Mouse (Mus musculus) adrenal gland, adult 2 months (tissue): ENCODE results near the gene Crygn. TPM values are rescaled to one million over a fixed set of nuclear protein-coding genes. Genes with fewer than 3 reads are reported as not detected.
"Not testable (repeated sequence)": the region's sequence is repeated elsewhere in the genome, so short reads cannot be mapped to it uniquely, and the experiment has no call there.

Experiments used
- DNase-seq: peaks from one replicate; pipeline ENCODE4 v3.0.0; 2021
- long read RNA-seq: library from polyadenylated mRNA; stranded (forward); transcript quantifications from one replicate; pipeline ENCODE4 v2.0.0, GENCODE M21; 2021
- polyA plus RNA-seq: library from polyadenylated mRNA; depleted of rRNA; stranded (reverse); fragments of >200 nt; gene quantifications from 2 replicates; pipeline ENCODE4 v1.2.3, GENCODE M21; 2012; rRNA removed
- total RNA-seq, 2 experiments: library from RNA; stranded (reverse); gene quantifications; 2 replicates each; pipeline ENCODE4 v1.2.3; 2021

Crygn gene
- total RNA-seq (1 to 10 TPM in 1 of 2 experiments, not detected in 1; 3.6 TPM), polyA plus RNA-seq (not detected in 2 replicates)
- long read RNA-seq, partial matches to known transcripts, result 0 of 1 reads
- long read RNA-seq, other reads (novel, unspliced or antisense), result 1 of 1 reads

DNA sequence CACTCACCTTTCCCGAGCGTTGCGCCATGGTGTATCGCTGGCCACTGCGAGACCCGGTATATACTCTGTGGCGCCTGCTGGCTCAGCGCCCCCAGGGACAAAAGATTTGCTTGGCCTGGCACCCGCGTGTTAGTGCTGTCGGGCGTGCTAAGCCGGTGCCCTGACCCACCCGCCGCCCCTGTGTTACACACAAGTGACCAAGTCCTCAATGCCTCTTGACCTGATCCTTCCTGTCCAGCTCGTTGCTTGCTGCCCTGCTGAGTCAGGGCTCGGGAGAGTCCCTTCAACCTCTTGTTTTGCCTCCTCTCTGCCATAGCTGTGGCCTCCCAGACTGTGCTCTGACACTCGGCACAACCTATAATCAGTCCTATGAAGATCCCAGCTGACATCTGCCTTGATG, at the start of gene Crygn:
Crygn (minus strand) TSS at position 193 of the 400 bp plus-strand sequence.
- DNase-seq, result no peak

DNA sequence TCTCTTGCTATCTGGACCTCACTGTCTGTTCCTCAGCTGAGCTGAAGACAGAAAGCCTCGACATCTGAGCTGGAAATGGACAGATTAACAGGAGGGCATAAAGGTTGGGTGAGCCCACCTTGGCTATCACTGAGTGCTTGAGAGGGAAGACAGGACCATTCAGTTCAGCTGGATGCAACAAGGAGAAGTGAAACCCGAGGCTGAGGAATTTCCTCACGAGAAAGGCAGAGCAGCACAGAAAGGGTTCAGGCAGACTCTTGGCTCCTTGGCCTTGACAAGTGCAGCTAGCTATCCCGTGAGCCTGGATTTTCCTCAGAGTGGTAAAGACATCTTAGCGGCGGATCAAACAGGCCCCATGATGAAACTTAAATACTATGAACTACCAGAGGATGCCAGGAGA, 47.4 kb upstream of the Crygn start:
- no peak for DNase-seq

DNA sequence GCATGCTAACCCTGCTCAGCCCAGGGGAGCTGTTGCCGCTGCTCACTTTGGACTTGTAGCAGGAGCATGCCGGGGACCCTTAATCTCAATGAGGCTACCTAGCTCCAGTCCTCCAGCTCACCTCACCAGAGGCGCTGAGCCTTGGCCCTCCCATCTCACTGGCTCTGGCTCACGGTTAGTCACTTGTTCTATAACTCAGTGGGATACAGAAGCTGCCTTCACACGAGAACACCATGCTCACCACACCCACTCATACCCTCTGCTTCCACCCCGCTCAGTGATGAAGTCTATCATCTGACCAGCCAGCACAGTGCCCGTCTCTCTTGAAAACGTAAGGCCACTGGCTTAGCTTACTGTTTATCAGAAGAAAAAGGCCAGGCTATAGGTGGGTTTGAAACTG, 46.9 kb upstream of the Crygn start:
- DNase-seq, result no peak

DNA sequence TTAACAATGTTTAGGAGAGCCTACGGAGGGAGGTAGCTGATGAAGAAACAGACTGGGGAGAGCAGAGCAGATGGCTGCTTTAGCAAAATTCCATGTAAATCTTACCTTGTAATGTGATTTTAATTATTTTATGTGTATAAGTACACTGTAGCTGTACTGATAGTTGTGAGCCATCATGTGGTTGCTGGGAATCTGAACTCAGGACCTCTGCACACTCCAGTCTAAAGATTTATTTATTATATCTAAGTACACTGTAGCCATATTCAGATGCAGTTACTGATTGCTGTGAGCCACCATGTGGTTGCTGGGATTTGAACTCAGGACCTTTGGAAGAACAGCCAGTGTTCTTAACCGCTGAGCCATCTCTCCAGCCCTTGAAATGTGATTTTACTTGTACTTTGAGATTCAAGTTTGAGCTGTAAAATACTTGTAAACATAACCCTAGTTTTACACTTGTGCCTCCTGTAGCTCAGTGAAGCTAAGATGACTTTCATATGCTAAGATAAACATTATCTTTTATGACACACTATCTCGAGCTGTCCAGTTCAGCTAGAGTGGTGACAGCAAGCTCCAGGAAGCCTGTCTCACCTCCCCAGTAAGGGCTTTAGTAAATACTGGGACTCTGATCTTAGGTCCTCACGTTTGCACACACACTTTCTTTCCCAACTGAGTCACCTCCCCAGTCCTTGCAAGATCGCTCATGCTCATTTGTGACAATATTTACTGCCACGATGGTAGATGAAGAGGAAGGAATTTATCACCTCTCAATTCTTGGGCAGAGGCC, 44.2 kb upstream of the Crygn start:
- DNase-seq, result no peak

DNA sequence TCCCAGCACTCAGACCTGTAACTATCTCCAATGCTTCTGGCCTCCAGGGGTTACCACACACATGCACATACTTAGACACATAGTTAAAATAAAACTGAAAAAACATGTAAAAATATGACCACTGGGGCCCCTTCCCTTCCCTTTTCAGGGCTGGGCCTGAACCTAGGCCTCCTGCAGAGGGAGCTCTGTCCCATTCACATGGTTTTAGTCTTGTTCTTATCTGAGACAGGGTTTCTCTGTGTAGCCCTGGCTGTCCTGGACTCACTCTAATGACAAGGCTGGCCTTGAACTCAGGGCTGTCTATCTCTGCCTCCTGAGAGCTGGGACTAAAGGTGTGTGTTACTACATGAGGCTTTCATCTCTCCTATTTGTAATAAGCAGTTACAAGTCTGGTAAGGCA, 42.6 kb upstream of the Crygn start:
- DNase-seq, result peak; percentile 31

DNA sequence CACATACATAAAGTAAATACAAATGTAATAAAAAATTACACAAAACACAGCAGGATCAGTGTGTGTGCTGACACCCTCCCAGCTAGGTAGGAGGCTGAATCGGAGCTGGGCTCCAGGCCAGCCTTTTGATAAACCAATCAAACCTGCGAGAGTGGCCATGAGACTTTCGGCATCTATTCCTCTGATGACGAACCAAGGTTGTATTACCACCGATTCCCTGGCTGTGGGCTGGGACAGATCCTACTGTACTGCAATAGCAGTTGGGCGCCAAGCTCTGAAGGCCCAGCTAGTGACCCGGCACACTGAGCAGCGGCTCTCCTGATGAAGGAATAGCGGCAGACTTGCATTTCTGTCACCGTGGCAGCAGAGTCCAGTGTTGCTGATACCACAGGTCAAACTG, 40.8 kb upstream of the Crygn start:
- peak; percentile 42 for DNase-seq

DNA sequence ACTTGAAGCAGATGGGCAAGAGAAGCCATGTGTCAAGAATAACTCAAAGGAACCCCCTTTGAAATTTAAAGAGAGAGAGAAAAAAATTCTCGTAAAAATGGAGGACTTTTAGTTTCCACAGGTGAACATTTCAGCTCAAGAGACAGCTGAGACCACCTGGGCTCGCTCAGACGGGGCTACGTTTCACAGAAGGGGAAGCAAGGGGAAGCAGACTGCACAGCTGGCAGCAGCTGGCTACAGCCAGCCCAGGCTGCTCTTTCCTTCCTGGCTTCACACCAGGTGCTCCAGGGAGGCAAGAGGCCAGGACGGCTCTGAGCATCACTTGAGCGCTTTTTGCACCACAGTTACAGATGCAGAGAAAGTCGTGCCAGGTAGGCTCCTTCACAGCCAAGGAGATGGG, 40.0 kb upstream of the Crygn start:
- DNase-seq, result no peak

DNA sequence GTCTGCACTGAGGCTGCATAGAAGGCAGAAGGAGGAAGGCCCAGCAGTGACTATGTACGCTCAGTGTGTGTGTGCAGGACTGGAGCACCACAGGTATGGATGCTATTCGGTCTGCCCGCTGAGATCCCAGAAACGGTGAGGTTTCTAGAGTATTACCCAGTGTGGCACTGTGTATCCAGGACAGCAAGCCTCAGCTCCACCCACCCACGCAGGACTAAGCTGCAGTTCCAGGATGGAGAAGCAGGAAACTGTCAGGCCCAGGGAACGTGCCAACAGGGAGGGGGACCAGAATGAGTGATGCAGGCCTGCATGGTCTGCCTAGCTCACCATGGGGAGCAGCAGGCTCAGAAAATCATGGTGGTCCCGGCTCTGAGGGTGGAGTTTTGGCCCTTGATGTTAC, 35.2 kb upstream of the Crygn start:
- no peak for DNase-seq

DNA sequence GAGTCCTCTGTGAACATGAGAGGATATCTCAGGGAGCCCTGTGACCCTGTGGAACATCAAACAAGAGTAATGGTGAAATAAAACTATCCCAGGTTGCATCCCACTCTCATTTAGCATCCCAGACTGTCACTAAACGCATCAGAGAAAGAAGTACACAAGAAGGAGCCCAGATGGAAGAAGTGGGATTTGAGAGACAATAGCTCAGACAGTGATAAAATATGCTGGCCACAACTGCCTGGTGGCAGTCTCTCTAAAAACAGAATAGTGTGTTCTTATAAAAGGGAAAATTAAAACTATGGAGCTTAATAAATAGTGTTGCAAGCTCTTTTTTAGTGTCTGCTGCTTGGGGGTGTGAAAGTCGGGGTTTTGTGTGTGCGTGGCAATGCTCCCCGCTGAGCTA, 25.1 kb upstream of the Crygn start:
- no peak for DNase-seq

DNA sequence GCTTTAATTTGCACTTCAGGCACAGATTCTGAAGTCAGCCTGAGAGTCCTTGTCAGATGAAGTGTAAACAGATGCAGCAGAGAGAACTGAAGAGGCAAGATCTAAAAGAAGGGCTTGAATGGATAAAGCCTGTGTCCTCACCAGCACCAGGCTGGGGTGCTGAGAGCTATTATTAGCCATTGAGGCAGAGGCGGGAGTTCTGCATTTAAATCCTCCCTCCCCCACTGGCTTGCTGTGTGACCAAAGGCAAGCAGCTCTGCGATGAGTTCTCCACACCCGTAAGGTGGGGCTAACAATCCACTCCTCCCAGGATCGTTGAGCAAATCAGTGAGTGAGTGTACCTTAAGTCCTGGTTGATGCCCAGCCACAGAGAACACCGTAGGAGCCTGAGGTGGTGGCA, 23.2 kb upstream of the Crygn start:
- DNase-seq, result no peak

DNA sequence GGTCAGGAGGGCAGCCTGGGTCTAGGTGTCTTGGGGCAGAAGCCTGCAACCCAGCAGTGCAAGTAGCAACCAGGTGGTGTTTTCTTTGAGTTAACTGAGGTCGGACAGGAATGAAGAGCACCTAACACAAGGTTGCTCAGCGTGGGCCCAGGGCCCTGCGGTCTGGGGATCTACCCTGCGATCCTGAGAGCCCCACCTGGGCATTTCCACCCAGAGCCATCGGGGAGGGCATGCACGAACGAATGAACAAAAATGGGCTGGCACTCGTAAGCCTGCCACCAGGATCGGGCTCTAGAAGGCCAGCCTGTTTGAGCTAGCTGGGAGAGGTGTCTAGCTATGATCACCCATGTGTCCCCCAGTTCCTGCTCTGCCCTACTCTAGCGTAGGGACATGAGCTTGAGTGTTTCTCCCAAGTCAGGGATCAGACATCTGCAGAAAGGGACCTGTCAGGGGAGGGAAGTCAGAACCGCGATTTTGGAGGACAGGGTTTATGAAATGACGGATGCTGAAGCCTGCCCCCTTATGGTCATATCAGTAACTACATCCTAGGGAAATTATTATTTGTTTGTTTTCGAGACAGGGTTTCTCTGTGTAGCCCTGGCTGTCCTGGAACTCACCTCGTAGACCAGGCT, 22.2 kb upstream of the Crygn start:
- DNase-seq, result peak; percentile 33

DNA sequence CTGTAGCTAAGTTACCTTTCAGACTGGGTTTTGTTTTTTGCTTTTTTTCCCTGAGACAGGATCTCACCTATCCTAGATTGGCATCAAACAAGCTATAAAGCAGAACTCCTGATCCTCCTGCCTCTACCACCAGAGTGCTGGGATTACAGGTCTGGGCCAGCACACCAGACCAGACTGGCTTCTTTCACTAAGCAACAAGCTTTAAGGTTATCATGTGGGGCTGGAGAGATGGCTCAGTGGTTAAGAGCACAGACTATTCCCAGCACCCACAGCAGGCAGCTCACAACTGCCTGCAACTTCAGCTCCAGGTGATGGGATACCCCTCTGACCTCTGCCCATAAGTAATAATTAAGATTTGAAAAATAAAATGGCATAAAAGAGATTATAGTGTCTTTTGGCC, 21.5 kb upstream of the Crygn start:
- DNase-seq, result no peak

DNA sequence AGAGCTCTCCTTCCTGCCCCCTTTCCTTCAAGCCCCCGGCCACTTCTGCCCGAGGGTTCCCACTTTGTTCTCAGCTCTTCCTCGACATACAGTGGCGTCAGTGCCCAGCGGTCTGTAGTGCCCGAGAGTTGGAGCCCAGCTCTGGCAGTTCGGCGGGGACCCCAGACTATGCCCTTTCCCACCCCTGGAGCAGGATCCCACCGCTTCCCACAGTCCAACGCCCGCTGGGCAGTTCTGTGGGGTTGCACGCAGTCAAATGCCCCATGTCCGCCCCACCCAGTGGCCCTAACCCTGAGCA, 21.0 kb upstream of the Crygn start:
- DNase-seq, result no peak

DNA sequence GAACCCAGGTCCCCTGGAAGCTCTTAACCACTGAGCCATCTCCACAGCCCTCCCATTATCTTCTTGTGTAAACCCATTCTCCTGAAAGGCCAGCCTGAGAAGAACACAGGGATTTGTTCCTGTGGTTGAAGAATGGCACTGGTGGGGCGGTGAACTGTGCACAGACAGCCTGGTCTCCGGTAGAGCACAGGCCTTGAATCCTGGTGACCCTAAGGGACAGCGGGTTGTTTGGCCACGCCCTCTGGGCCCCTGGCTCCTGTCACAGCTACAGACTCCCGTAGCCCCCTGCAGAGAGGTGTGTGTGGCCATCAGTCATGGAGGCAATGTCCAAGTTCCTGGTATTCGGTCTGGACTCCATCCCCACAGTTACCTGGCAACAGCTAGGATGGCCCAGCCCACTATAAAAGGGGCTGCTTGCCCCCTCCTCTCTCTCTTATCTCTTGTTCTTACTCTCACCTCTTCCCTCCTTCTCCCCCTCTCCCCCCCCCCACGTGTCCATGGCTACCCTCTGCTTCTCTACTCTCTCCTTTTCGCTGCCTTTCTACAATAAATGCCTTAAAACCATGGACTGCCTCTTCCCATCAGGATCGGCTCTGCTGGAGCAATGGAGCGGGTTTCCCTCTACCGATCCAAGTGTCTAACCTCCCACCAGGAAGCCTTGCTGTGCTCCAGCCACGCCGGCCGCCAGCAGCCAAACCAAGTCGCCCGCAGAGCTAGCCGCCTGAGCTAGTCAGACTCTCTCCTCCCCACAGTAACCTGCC, 20.5 kb upstream of the Crygn start:
- DNase-seq, result no peak

DNA sequence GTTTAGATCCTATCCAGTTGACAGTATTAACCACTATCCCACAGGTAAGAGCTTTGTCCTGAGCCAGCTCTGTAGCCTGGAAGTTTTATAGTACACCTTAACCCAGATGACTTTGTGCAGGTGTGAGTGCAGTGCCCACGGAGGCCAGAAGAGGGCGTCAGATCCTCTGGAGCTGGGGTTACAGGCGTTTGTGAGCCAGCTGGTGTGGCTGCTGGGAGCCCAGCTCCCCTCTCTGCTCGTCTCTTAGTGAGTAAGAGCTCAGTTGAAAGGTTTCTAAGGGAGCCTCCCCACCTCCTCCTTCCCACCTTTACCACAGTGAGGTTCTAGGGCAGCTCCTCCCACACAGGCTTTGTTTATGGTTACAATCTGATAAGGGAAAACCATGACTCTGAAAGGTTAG, 18.9 kb upstream of the Crygn start:
- DNase-seq, result no peak

DNA sequence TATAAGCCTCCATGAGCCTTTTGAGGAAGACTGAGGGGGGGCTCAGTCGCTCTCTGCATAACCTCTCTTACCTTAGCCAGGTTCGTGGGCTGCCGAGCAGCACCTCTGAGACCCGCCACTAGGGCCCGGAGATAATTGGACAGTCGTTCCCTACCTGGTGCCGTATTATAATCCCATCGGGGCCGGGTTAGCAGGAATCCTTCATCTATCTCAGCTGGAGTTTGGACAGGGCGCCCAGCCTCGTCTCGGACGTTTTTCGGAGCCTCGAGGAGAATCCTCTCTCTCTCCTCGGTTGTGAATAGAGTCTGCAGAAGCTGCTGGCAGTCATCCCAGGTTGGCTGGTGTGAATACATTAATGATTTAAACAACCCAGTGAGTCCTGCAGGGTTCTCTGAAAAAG, 16.7 kb upstream of the Crygn start:
- not testable (repeated sequence) for DNase-seq

DNA sequence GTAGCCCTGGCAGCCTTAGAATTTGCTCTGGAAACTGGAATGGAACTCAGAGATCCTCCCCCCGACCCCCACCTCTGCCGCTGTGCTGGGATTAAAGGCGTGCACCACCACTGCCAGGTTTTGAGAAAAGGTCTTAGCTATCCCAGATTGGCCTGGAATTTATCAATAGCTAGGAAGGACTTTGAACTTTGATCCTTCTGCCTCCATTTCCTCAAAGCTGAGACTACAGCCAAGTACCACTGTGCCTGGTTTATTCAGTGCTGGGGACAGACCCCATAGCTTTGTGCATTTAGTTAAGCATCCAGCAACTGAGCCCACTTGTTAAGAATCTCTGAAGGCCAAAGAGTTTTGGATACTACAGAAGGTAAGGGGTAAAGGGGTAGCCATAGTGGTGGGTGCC, 877 bp downstream of the Crygn start:
- DNase-seq, result no peak

DNA sequence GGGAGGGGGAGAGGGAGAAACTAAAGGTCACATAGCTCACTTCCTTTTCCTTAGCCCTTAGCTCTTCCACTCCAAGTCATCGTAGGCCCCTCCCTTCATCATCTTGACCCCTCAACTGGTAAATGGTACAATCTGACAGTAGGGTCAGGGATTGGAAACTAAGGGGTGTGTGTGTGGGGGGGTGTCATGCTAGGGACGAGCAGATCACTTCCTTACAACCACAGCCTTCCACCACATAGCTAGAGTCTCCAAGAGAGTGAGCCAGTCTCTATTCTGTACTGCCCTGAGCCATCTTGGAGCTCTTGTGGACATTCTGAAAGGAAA, 5.7 kb downstream of the Crygn start:
- no peak for DNase-seq

DNA sequence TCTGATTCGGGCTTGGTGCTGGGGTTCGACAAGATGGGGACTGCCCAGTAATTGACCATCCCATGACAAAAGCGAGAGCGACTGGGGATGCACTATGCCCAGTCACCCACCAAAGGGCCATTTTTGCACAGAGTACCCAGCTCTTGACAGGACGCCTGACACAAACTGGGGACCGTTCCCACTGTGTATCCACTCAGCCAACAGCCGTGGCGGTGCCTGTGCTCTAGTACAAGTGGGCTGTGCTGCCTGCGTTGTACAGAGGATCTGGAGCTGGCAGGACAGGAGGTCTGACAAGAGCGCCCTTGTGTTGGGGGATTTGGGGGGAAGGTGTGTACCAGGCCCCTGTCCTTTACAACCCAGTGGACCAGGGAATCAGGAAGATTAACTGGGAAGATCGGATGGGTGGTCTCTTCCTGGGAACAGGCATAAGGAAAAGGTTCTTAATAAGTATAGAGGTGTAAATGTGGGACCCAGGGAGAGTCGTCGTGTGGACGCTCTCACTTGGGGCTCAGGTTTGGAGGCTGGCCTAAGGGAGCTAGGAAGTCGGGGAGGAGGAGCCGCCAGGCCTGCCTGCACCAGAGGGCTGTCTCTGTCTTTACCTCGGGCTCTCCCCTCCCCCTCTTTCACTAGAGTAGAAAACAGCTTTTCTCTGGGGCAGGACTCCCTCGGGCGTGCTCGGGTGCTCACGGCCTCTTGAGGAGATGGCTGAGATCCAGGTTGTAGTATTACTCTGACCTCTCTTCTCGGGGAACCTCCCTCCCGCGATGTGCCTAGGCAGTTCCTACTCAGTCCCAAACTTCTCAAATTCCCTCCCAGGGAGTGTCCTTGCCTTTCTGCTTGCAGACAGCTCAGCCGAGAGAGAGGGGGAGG, 6.3 kb downstream of the Crygn start:
- peak; percentile 73 for DNase-seq

DNA sequence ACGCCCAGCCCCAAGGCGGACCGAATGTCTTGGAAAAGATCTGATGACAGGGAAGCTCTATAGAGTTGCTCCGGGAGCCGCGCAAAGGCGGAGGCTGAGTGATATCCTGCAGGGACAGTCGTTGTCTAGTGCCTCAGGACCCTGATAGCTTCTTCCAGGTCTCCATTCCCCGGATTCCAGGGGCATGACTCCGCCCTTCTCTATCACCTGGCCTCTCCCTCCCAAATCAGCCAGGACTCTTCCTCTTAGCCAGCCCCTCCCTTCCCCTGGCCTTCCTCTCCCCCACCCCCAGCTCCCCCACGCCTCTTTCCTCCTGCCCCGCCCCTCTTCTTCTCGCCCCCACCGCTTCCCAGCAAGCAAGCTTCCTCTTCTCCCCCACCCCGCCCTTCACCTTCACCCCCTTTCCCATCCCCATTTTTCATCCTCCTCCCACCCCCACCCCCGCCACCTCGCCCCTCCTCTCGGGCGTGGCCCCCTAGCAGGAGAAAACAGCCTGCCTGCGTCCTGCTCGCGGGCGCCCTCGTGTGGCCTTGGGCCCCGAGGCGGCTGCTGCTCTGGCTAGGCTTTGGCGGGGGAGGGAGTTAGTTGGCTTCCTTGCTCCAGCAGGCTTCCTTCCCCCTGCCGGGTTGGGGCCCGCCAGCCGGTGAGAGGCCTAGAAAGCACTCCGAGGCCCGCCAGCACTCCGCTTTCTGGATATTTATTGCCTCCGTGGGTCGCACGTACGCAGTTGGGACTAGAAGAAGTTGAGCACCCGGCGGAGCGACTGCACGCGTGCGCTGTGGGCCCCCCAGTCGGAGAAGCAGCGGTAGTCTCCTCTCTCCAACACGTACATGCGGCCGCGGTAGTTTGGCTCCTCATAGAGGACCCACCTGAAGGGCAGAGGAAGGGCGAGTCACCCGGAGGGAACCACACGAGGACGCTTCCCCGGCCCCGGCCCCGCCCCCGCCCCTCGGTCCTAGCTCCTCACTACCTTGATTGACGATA, 7.2 kb downstream of the Crygn start:
- peak; percentile 91 for DNase-seq

DNA sequence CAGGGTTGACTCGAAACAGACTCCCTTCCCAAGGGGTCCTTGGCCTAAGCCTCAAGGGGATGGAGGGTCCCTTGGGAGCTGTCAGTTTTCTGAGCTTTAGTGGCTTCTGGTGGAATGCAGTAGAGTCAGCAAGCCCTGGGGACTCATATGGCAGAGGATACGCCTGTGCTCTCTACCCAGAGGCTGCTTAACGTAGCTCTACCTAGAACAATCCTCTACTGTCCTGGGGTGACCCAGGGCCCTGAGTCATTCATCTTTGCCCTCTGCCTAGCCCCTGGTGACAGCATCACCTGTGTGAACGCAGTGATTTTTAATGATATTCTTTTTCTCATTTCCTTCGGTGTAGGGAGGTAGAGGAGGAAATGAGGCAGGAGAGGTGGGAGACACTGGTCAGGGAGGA, 8.1 kb downstream of the Crygn start:
- no peak for DNase-seq
